Mouse (Mus musculus) cerebellum, adult 2 months (tissue): ENCODE measurements around the gene Gm44805. TPM values are rescaled to one million over a fixed set of nuclear protein-coding genes. Genes with fewer than 3 reads are reported as not detected.

Experiments used
- DNase-seq, 2 experiments: peaks; one replicate each; pipeline ENCODE4 v3.0.0; 2021
- H3K27ac ChIP-seq: fragments of 200-500 bp; 2 replicates; pipeline ENCODE4 v1.5.1; 2012; ENCODE audit warnings: low read length, control low read depth, inconsistent platforms; ENCODE audit not compliant: insufficient read depth
- H3K27me3 ChIP-seq: fragments of 200-500 bp; 2 replicates; pipeline ENCODE4 v1.6.1; 2012; ENCODE audit warnings: inconsistent platforms, mild to moderate bottlenecking, low read length, moderate library complexity; ENCODE audit not compliant: control insufficient read depth, insufficient read depth
- H3K4me1 ChIP-seq: fragments of 200-500 bp; 2 replicates; pipeline ENCODE4 v1.6.1; 2011; ENCODE audit warnings: low read length; ENCODE audit not compliant: control insufficient read depth, insufficient read depth
- H3K4me3 ChIP-seq: fragments of 200-500 bp; replicated peaks from 2 replicates; pipeline ENCODE3; 2011; ENCODE audit warnings: mild to moderate bottlenecking, low read depth, low read length, control low read depth; ENCODE audit not compliant: insufficient read depth
- CTCF ChIP-seq: fragments of 200-500 bp; IDR thresholded peaks from 2 replicates; pipeline ENCODE4 v1.5.1; 2011; ENCODE audit warnings: low read depth, mild to moderate bottlenecking, control low read depth, low read length, moderate library complexity, borderline replicate concordance; ENCODE audit not compliant: insufficient read depth
- POLR2A ChIP-seq: fragments of 200-500 bp; IDR thresholded peaks from 2 replicates; pipeline ENCODE4 v1.6.1; 2011; ENCODE audit warnings: low read length, control low read depth, borderline replicate concordance; ENCODE audit not compliant: insufficient read depth
- WGBS: fragments of 180-500 bp; shearing (Covaris S2); methylation state at CpG from one replicate; pipeline ENCODE4 v1.1.7; 2018; 5-methylcytosine and 5-hydroxymethylcytosine counted together
- polyA plus RNA-seq: library from polyadenylated mRNA; depleted of rRNA; stranded (reverse); fragments of >200 nt; gene quantifications from 2 replicates; pipeline ENCODE4 v1.2.3, GENCODE M21; 2012

The Gm44805 gene
- polyA plus RNA-seq, 1 experiment = not detected

GRCm38 (mm10) chr7:19651063-19651786 lies 30.0 kb downstream of the Gm44805 start:
- Histone ChIP-seq H3K27ac (no peak overlapping the region), H3K4me1 (no peaks in the 10 kb centered on the region), H3K27me3 (no peaks in the 10 kb centered on the region), H3K4me3 (no peak overlapping the region)
- TF ChIP-seq CTCF (no peak), POLR2A (no peak)
- 90% methylated on average over 6 of the region's 6 CpGs for WGBS
- DNase-seq = no peak

GRCm38 (mm10) chr7:19641223-19641622 lies 40.0 kb downstream of the Gm44805 start:
- no peak for DNase-seq
- 81% methylated on average over 4 of the region's 4 CpGs for WGBS

GRCm38 (mm10) chr7:19635074-19635827 lies 46.0 kb downstream of the Gm44805 start:
- no peak overlapping the region for H3K27ac ChIP-seq
- H3K27me3 ChIP-seq = no peaks in the 10 kb centered on the region
- 87% methylated on average over 11 of the region's 11 CpGs for WGBS
- no peaks in the 10 kb centered on the region; the same call in 1 of the 2 replicates for H3K4me1 ChIP-seq
- DNase-seq = no peak
- TF ChIP-seq POLR2A (no peak), CTCF (no peak)
- no peak overlapping the region for H3K4me3 ChIP-seq

More at GRCm38 (mm10) chr7:19641223-19641622, 40.0 kb downstream of the Gm44805 start:
- TF ChIP-seq CTCF = no peak
- no peak for TF ChIP-seq POLR2A
- Histone ChIP-seq H3K4me1 (no peaks in the 10 kb centered on the region), H3K27ac (no peak overlapping the region), H3K4me3 (no peak overlapping the region), H3K27me3 (no peaks in the 10 kb centered on the region)

GRCm38 (mm10) chr7:19634591-19634990 lies 46.6 kb downstream of the Gm44805 start:
- no peak overlapping the region for H3K27ac ChIP-seq
- H3K27me3 ChIP-seq = no peaks in the 10 kb centered on the region
- TF ChIP-seq CTCF (no peak), POLR2A (no peak)
- no peaks in the 10 kb centered on the region; the same call in 1 of the 2 replicates for H3K4me1 ChIP-seq
- H3K4me3 ChIP-seq = no peak overlapping the region
- DNase-seq = no peak
- 79% methylated on average over 2 of the region's 2 CpGs for WGBS

GRCm38 (mm10) chr7:19633855-19634254 lies 47.4 kb downstream of the Gm44805 start:
- TF ChIP-seq CTCF (no peak), POLR2A (no peak)
- Histone ChIP-seq H3K4me3 (no peak overlapping the region), H3K27ac (no peak overlapping the region), H3K27me3 (no peaks in the 10 kb centered on the region), H3K4me1 (no peaks in the 10 kb centered on the region; the same call in 1 of the 2 replicates)
- no peak for DNase-seq
- WGBS = 94% methylated on average over 15 of the region's 15 CpGs

GRCm38 (mm10) chr7:19633197-19633596 lies 48.0 kb downstream of the Gm44805 start:
- Histone ChIP-seq H3K27me3 (no peaks in the 10 kb centered on the region), H3K4me3 (no peak overlapping the region), H3K27ac (no peak overlapping the region), H3K4me1 (peaks cover 3% of the 10 kb centered on the region; the same call in 1 of the 2 replicates)
- TF ChIP-seq POLR2A (no peak), CTCF (no peak)
- 89% methylated on average over 17 of the region's 17 CpGs for WGBS
- no peak for DNase-seq

GRCm38 (mm10) chr7:19632720-19633119 lies 48.5 kb downstream of the Gm44805 start:
- Histone ChIP-seq H3K4me3 (no peak overlapping the region), H3K4me1 (peaks cover 5% of the 10 kb centered on the region; the same call in 1 of the 2 replicates), H3K27me3 (no peaks in the 10 kb centered on the region), H3K27ac (no peak overlapping the region)
- DNase-seq = no peak
- TF ChIP-seq CTCF (no peak), POLR2A (no peak)
